8 mouse cellular contexts compared by ENCODE assay signal in the genomic region with DNA sequence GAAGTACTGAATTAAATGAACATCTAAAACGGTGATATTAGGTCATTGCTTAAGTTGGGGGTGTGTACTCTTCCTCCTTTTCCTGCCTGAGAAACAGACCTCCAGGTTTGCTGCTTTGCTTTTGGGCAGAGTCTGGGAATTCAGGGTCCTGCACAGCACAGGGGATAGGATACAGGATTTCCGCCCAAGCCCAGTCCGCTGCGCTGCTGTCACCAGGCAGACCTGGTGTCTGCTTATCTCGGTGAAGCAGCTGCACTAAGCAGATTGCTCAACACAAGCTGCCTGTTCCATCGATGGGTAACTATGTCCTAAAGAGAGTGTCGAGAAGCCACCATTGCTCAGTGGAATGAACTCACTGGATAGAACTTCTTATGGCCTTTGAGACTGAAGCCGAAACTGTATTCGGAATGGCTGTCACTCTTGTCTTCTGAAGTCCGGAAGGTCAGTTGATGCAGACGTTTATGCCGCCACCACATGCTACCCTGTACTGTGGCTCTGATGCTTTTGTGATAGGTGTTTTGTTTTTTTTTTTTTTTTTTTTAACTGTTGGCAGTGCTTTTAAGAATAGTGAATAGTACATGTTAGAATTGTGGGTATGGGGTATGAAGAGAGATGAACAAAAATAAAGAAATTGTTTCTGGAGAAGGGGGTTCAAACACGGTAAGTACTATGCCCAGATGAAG.
DNase-seq lines count a peak whose midpoint lies in the region; ATAC-seq and TF ChIP-seq lines count a peak whose summit lies in the region.

No protein-coding gene starts in this region.

- WGBS in limb, embryonic 15.5 days, result 76% methylated on average over 13 of the region's 13 CpGs
- WGBS in forebrain, embryonic 12.5 days, result 85% methylated on average over 13 of the region's 13 CpGs
- 86% methylated on average over 13 of the region's 13 CpGs for WGBS in forebrain, embryonic 11.5 days

- peaks cover 7% of the 10 kb centered on the region; the same call in 1 of the 2 replicates for H3K4me1 ChIP-seq in limb, embryonic 15.5 days
- H3K4me1 ChIP-seq in forebrain, embryonic 12.5 days, result no peaks in the 10 kb centered on the region
- no peaks in the 10 kb centered on the region for H3K4me1 ChIP-seq in forebrain, embryonic 11.5 days (replicated peaks; ENCODE audit: control insufficient read depth, insufficient read depth, low read length)

- no peak for TF ChIP-seq CTCF in left cerebral cortex, adult 2 months (IDR thresholded peaks at IDR 0.05)

- H3K27me3 ChIP-seq in limb, embryonic 15.5 days, result no peaks in the 10 kb centered on the region
- H3K27me3 ChIP-seq in forebrain, embryonic 12.5 days, result no peaks in the 10 kb centered on the region
- H3K27me3 ChIP-seq in forebrain, embryonic 11.5 days (ENCODE audit: control insufficient read depth, insufficient read depth, low read length), result no peaks in the 10 kb centered on the region

- DNase-seq in left cerebral cortex, adult 2 months (ENCODE audit: extremely low spot score in 1 of 2, low spot score in 2 of 2), result no peak
- no peak for DNase-seq in left cerebral cortex, postnatal 4 days
- DNase-seq in heart, postnatal 10 days, result peak; percentile 73 to 80
- DNase-seq in natural killer cell, adult 2 months (ENCODE audit: low spot score in 2 of 2), result peak; percentile 44 to 65
- no peak for DNase-seq in forebrain, embryonic 11.5 days (ENCODE audit: low spot score)

- no peak overlapping the region for H3K4me2 ChIP-seq in limb, embryonic 15.5 days
- H3K4me2 ChIP-seq in forebrain, embryonic 12.5 days, result no peak overlapping the region
- H3K4me2 ChIP-seq in forebrain, embryonic 11.5 days (ENCODE audit: low read depth, low read length, severe bottlenecking), result no peak overlapping the region

- peak overlapping the region; percentile 26 for H3K4me3 ChIP-seq in left cerebral cortex, adult 2 months
- H3K4me3 ChIP-seq in limb, embryonic 15.5 days, result no peak overlapping the region
- H3K4me3 ChIP-seq in forebrain, embryonic 12.5 days (replicated peaks), result no peak overlapping the region
- no peak overlapping the region for H3K4me3 ChIP-seq in forebrain, embryonic 11.5 days (ENCODE audit: low read depth, low read length)

- H3K36me3 ChIP-seq in limb, embryonic 15.5 days, result peaks cover 32% of the 10 kb centered on the region
- peaks cover 27% of the 10 kb centered on the region for H3K36me3 ChIP-seq in forebrain, embryonic 12.5 days (replicated peaks)
- no peaks in the 10 kb centered on the region; the same call in 1 of the 2 replicates for H3K36me3 ChIP-seq in forebrain, embryonic 11.5 days (ENCODE audit: control insufficient read depth, insufficient read depth, low read length)

- intact Hi-C loops in left cerebral cortex, adult 2 months (cut with DNase I), result no loop called here
- intact Hi-C loops in left cerebral cortex, postnatal 4 days (cut with DNase I), result no loop called here
- intact Hi-C loops in heart, postnatal 10 days (cut with DNase I), result loop anchor here (2.0 to 5.0 kb wide), 4 partner anchors 33 to 215 kb away; partner anchors contain the start of gene Akap13

- no peaks in the 10 kb centered on the region for H3K9me3 ChIP-seq in limb, embryonic 15.5 days
- H3K9me3 ChIP-seq in forebrain, embryonic 12.5 days, result no peaks in the 10 kb centered on the region
- H3K9me3 ChIP-seq in forebrain, embryonic 11.5 days (ENCODE audit: control insufficient read depth, low read length), result no peaks in the 10 kb centered on the region

- no peak overlapping the region for H3K9ac ChIP-seq in limb, embryonic 15.5 days
- H3K9ac ChIP-seq in forebrain, embryonic 12.5 days, result no peak overlapping the region
- H3K9ac ChIP-seq in forebrain, embryonic 11.5 days (ENCODE audit: low read length), result no peak overlapping the region

- peak; percentile 86 for ATAC-seq in common myeloid progenitor, adult 5-6 weeks (replicated peaks; ENCODE audit: low read depth, poor library complexity, severe bottlenecking)
- ATAC-seq in limb, embryonic 15.5 days (ENCODE audit: insufficient number of reproducible peaks, low FRiP score, low TSS enrichment, low read depth), result no peak
- ATAC-seq in forebrain, embryonic 12.5 days (ENCODE audit: low FRiP score), result no peak
- ATAC-seq in forebrain, embryonic 11.5 days (replicated peaks; ENCODE audit: low FRiP score), result no peak

- H3K27ac ChIP-seq in left cerebral cortex, adult 2 months, result no peak overlapping the region; the same call in 1 of the 2 replicates
- H3K27ac ChIP-seq in limb, embryonic 15.5 days, result peak overlapping the region; percentile 38; the same call in 1 of the 2 replicates
- H3K27ac ChIP-seq in forebrain, embryonic 12.5 days, result no peak overlapping the region
- H3K27ac ChIP-seq in forebrain, embryonic 11.5 days (ENCODE audit: low read depth, low read length), result no peak overlapping the region

Comparison
In these comparisons a context has a peak if more than half of its experiments do, and no peak if none do; other contexts are left out.
1. DNase-seq: peak in heart, postnatal 10 days (2 of 2) and natural killer cell, adult 2 months (2 of 2); none in left cerebral cortex, adult 2 months (0 of 2), left cerebral cortex, postnatal 4 days (single experiment) and forebrain, embryonic 11.5 days (single experiment).